Mouse (Mus musculus): ENCODE measurements at regions not wholly inside any gene's neighbourhood (a gene's known extent, or its start where the extent isn't known, plus 50 kb on each side); places are given as distances from the start of the nearest gene placed in this dataset.

GRCm38 (mm10) chr10:16893316-16893715 lies 829.7 kb upstream of the Cited2 start:
- TF ChIP-seq CTCF (conservative IDR thresholded peaks at IDR 0.05; ENCODE audit: low read length) (no peak), POU5F1 (IDR thresholded peaks at IDR 0.05; ENCODE audit: borderline replicate concordance, low read length) (no peak)
